Mouse (Mus musculus) lung, postnatal 0 days (tissue): ENCODE measurements around the gene Casp6.

Source experiments
- CTCF ChIP-seq: IDR thresholded peaks from 2 replicates; pipeline ENCODE4 v1.5.1; 2016; ENCODE audit warnings: antibody characterized with exemption, mild to moderate bottlenecking
- EP300 ChIP-seq: IDR thresholded peaks from 2 replicates; pipeline ENCODE4 v1.6.1; 2016; ENCODE audit warnings: antibody characterized with exemption, mild to moderate bottlenecking, control low read depth

DNA sequence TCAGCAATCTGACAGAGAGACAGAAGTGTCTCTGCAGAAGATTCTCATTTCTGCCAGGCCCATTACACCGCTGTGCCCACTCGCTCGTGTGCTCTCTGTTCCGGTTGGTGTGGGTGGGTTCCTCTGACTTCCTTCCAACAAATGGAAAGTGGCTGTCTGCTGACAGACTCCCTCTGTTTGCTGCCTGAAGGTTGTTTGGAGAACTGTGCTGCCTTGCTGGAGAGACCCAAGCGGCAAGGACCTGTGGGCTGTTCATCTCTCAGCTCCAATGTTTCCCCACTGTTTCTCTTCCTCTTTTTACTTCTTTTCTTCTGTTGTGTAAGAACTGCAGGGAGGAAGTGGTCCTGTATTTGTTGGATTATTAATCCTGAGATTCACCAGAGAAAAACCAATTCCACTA is 47.1 kb downstream of the Casp6 start:
- TF ChIP-seq CTCF, result no peak
- TF ChIP-seq EP300, result no peak
